Mouse (Mus musculus): ENCODE measurements around the gene Trmt5. TPM values are rescaled to one million over a fixed set of nuclear protein-coding genes. Genes with fewer than 3 reads are reported as not detected.

Trmt5 gene
- total RNA-seq, 2 experiments from 2014 or later: 52.1 to 56.9 TPM

- DNase-seq: peak in 1 of 2 experiments; percentile 19
These were observed 16.6 kb downstream of the Trmt5 start for GRCm38 (mm10) chr12:73269933-73270332.

- no peak for DNase-seq
These were observed 17.0 kb downstream of the Trmt5 start for GRCm38 (mm10) chr12:73269531-73269930.

- no peak for DNase-seq
These were observed 18.0 kb downstream of the Trmt5 start for GRCm38 (mm10) chr12:73268497-73268896.

- DNase-seq: no peak
These were observed 19.9 kb downstream of the Trmt5 start for GRCm38 (mm10) chr12:73266597-73266996.

GRCm38 (mm10) chr12:73265381-73265978 lies 21.0 kb downstream of the Trmt5 start:
- no peak for DNase-seq

GRCm38 (mm10) chr12:73260339-73260738 lies 26.2 kb downstream of the Trmt5 start:
- DNase-seq: no peak

GRCm38 (mm10) chr12:73259269-73259668 lies 27.2 kb downstream of the Trmt5 start:
- DNase-seq: no peak

GRCm38 (mm10) chr12:73255006-73255405 lies 31.5 kb downstream of the Trmt5 start:
- DNase-seq: no peak

GRCm38 (mm10) chr12:73245687-73246086 lies 40.8 kb downstream of the Trmt5 start:
- no peak for DNase-seq

- DNase-seq: no peak
These were observed 44.5 kb downstream of the Trmt5 start for GRCm38 (mm10) chr12:73241960-73242359.

- DNase-seq: no peak
These were observed 53.9 kb downstream of the Trmt5 start for GRCm38 (mm10) chr12:73232586-73232985.

GRCm38 (mm10) chr12:73231552-73231951 lies 55.0 kb downstream of the Trmt5 start:
- no peak for DNase-seq

GRCm38 (mm10) chr12:73230196-73230595 lies 56.3 kb downstream of the Trmt5 start:
- no peak for DNase-seq

Other genes with a start within 250 kb of the Trmt5 start
- 1 to 10 TPM; 1.6 to 2.0 TPM for gene Six1, start 232.8 kb downstream of the Trmt5 start, total RNA-seq (2021)
- gene Six4, start 173.3 kb downstream of the Trmt5 start, total RNA-seq (2021): 1 to 10 TPM; 4.1 to 4.6 TPM
- gene Mnat1, start 163.0 kb downstream of the Trmt5 start, total RNA-seq (2021): 10 to 100 TPM; 18.1 to 20.5 TPM
- gene Slc38a6, start 69 bp upstream of the Trmt5 start, total RNA-seq (2021): 1 to 10 TPM; 3.6 to 4.0 TPM